Mouse (Mus musculus) lung, adult 2 months (tissue): ENCODE measurements around the gene Kcnip1. TPM values are rescaled to one million over a fixed set of nuclear protein-coding genes. Genes with fewer than 3 reads are reported as not detected.

Source experiments
- DNase-seq: peaks from one replicate; pipeline ENCODE4 v3.0.0; 2022
- H3K4me1 ChIP-seq: fragments of 200-500 bp; 2 replicates; pipeline ENCODE4 v1.6.1; 2011; ENCODE audit warnings: low read length; ENCODE audit not compliant: control insufficient read depth, insufficient read depth
- H3K4me3 ChIP-seq: fragments of 200-500 bp; replicated peaks from 2 replicates; pipeline ENCODE3; 2011; ENCODE audit warnings: low read depth, mild to moderate bottlenecking, control low read depth, low read length; ENCODE audit errors: extremely low read depth
- CTCF ChIP-seq: fragments of 200-500 bp; IDR thresholded peaks from 2 replicates; pipeline ENCODE4 v1.5.1; 2011; ENCODE audit warnings: mild to moderate bottlenecking, low read length, control low read depth; ENCODE audit not compliant: insufficient read depth
- POLR2A ChIP-seq: fragments of 200-500 bp; IDR thresholded peaks from 2 replicates; pipeline ENCODE4 v1.6.1; 2011; ENCODE audit warnings: low read depth, mild to moderate bottlenecking, control low read depth, low read length, borderline replicate concordance; ENCODE audit errors: extremely low read depth
- WGBS: fragments of 180-500 bp; shearing (Covaris S2); methylation state at CpG from one replicate; pipeline ENCODE4 v1.1.7; 2018; 5-methylcytosine and 5-hydroxymethylcytosine counted together
- polyA plus RNA-seq: library from polyadenylated mRNA; depleted of rRNA; stranded (reverse); fragments of >200 nt; gene quantifications from 2 replicates; pipeline ENCODE4 v1.2.3, GENCODE M21; 2012

Kcnip1 gene
- polyA plus RNA-seq, 1 experiment, result 0.13 TPM

- DNase-seq, result no peak
- 94% methylated on average over 4 of the region's 4 CpGs for WGBS
- TF ChIP-seq POLR2A (no peak), CTCF (no peak)
- Histone ChIP-seq H3K4me3 (no peak overlapping the region), H3K4me1 (0 out of 2 replicates have a peak, but pooled peaks cover 4% of the 10 kb centered on the region)
Observed at GRCm38 (mm10) chr11:33864245-33864644, 128.7 kb downstream of the Kcnip1 start.

- no peak overlapping the region for H3K4me3 ChIP-seq
- TF ChIP-seq POLR2A (no peak), CTCF (no peak)
- DNase-seq, result no peak
- H3K4me1 ChIP-seq, result 0 out of 2 replicates have a peak, but pooled peaks cover 4% of the 10 kb centered on the region
Observed at GRCm38 (mm10) chr11:33861823-33862222, 131.1 kb downstream of the Kcnip1 start.

- 51% methylated on average over 4 of the region's 4 CpGs for WGBS
- no peak for TF ChIP-seq CTCF
- no peak for TF ChIP-seq POLR2A
- Histone ChIP-seq H3K4me1 (0 out of 2 replicates have a peak, but pooled peaks cover 4% of the 10 kb centered on the region), H3K4me3 (no peak overlapping the region)
- no peak for DNase-seq
Observed at GRCm38 (mm10) chr11:33860905-33861582, 131.9 kb downstream of the Kcnip1 start.

- no peak for DNase-seq
- Histone ChIP-seq H3K4me1 (no peaks in the 10 kb centered on the region), H3K4me3 (no peak overlapping the region)
- TF ChIP-seq CTCF (no peak), POLR2A (no peak)
- WGBS, result 36% methylated on average over 11 of the region's 11 CpGs
Observed at GRCm38 (mm10) chr11:33849614-33850013, 143.3 kb downstream of the Kcnip1 start.

- TF ChIP-seq CTCF (no peak), POLR2A (no peak)
- Histone ChIP-seq H3K4me1 (no peaks in the 10 kb centered on the region), H3K4me3 (no peak overlapping the region)
- 89% methylated on average over 3 of the region's 3 CpGs for WGBS
- no peak for DNase-seq
Observed at GRCm38 (mm10) chr11:33848685-33849084, 144.3 kb downstream of the Kcnip1 start.

- H3K4me3 ChIP-seq, result no peak overlapping the region
- no peak for DNase-seq
- WGBS, result 59% methylated on average over 5 of the region's 5 CpGs
- TF ChIP-seq CTCF (no peak), POLR2A (no peak)
- no peaks in the 10 kb centered on the region for H3K4me1 ChIP-seq
Observed at GRCm38 (mm10) chr11:33845931-33846330, 147.0 kb downstream of the Kcnip1 start.

GRCm38 (mm10) chr11:33843294-33843864 lies 149.6 kb downstream of the Kcnip1 start:
- Histone ChIP-seq H3K4me1 (no peaks in the 10 kb centered on the region), H3K4me3 (no peak overlapping the region)
- DNase-seq, result no peak
- TF ChIP-seq CTCF, result no peak
- no peak for TF ChIP-seq POLR2A
- WGBS, result 2% methylated on average over 48 of the region's 52 CpGs

- 88% methylated on average over 3 of the region's 3 CpGs for WGBS
- no peaks in the 10 kb centered on the region for H3K4me1 ChIP-seq
- TF ChIP-seq POLR2A (no peak), CTCF (no peak)
Observed at GRCm38 (mm10) chr11:33839049-33839448, 153.9 kb downstream of the Kcnip1 start.

GRCm38 (mm10) chr11:33829774-33830173 lies 163.2 kb downstream of the Kcnip1 start:
- DNase-seq, result no peak
- WGBS, result 63% methylated on average over 2 of the region's 2 CpGs
- no peak for TF ChIP-seq CTCF
- no peak for TF ChIP-seq POLR2A
- Histone ChIP-seq H3K4me3 (no peak overlapping the region), H3K4me1 (no peaks in the 10 kb centered on the region)

More at GRCm38 (mm10) chr11:33839049-33839448, 153.9 kb downstream of the Kcnip1 start:
- H3K4me3 ChIP-seq, result no peak overlapping the region
- DNase-seq, result no peak

- WGBS, result 68% methylated on average over 6 of the region's 6 CpGs
- TF ChIP-seq CTCF (no peak), POLR2A (no peak)
- no peak overlapping the region for H3K4me3 ChIP-seq
- H3K4me1 ChIP-seq, result no peaks in the 10 kb centered on the region
- no peak for DNase-seq
Observed at GRCm38 (mm10) chr11:33827829-33828206, 165.1 kb downstream of the Kcnip1 start.
